Mouse (Mus musculus) stomach, embryonic 14.5 days (tissue): Measurements from ENCODE around the gene Defb33. TPM values are rescaled to one million over a fixed set of nuclear protein-coding genes. Genes with fewer than 3 reads are reported as not detected.

ENCODE experiments used
- polyA plus RNA-seq: library from polyadenylated mRNA; unstranded; fragments of >200 nt; fragmentation: Nextera tagmentation; extraction: Ambion mirVana; gene quantifications from 2 replicates; pipeline ENCODE4 v1.2.1, GENCODE M21; 2014

The Defb33 gene
- polyA plus RNA-seq, 1 experiment from 2014 or later: not detected

Other genes with a start within 250 kb of the Defb33 start
- not detected in 2 replicates for gene Gm15056, start 10.0 kb downstream of the Defb33 start, polyA plus RNA-seq
- gene Gm6040, start 29.4 kb downstream of the Defb33 start, polyA plus RNA-seq: not detected in 2 replicates
- not detected in 2 replicates for gene AY761185, start 52.0 kb downstream of the Defb33 start, polyA plus RNA-seq
- not detected in 2 replicates for gene Defa21, start 132.9 kb downstream of the Defb33 start, polyA plus RNA-seq
- gene Defa23, start 162.4 kb downstream of the Defb33 start, polyA plus RNA-seq: not detected in 2 replicates
- not detected in 2 replicates for gene Defa35, start 172.4 kb downstream of the Defb33 start, polyA plus RNA-seq
- not detected in 2 replicates for gene Defa25, start 191.8 kb downstream of the Defb33 start, polyA plus RNA-seq
- gene Gm14851, start 203.4 kb downstream of the Defb33 start, polyA plus RNA-seq: not detected in 2 replicates
- not detected in 2 replicates for gene Defa30, start 242.0 kb downstream of the Defb33 start, polyA plus RNA-seq